Mouse (Mus musculus) G1E-ER4 (cell line): ENCODE measurements around the gene Trio. TPM values are rescaled to one million over a fixed set of nuclear protein-coding genes. Genes with fewer than 3 reads are reported as not detected.

Experiments
- GATA1 ChIP-seq: IDR thresholded peaks from one replicate; pipeline ENCODE4 v1.8.0; 2012; ENCODE audit warnings: low read length, inconsistent platforms
- polyA plus RNA-seq: library from polyadenylated mRNA; stranded (reverse); fragments of >175 nt; gene quantifications from 2 replicates; pipeline ENCODE4 v1.2.3, GENCODE M21; 2012

Trio gene
- polyA plus RNA-seq, 1 experiment = not detected

DNA sequence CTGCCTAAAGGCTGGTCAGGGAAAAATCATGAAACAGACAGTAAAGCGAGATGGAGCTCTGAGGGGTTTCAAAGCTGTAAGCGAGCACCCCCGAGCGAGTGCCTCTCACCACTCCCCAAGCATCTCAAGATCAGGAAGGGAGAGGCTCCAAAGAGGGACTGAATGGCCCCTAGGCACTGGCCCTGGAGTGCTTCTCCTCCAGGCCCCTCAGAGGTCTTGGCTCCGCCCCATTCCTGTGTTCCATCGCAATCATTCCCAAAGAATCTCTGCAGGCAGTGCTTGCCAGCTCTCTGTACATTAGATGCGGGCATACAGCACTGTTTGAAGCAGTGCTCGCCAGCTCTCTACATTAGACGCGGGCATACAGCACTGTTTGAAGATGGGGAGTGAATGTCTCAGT is 219.4 kb downstream of the Trio start:
- TF ChIP-seq GATA1 = no peak

DNA sequence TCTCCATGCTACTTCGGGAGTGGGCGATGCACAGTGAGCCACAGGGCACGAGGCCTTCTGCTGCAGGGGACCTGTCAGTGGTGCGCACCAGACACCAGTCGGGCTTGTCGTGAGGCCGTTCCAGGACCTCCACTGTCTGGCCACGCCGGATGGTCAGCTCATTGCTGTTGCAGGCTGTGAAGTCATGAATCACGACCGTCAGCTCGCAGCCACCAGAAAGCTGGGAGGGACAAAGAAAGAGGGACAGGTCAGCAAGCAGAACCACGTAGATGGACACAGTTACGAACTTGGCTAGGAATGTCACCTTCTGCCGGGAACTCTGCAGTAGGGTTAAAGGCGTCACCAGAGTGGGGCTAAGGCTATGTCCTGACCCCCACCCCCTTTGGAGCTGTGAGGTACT is 220.0 kb downstream of the Trio start:
- TF ChIP-seq GATA1 = no peak

DNA sequence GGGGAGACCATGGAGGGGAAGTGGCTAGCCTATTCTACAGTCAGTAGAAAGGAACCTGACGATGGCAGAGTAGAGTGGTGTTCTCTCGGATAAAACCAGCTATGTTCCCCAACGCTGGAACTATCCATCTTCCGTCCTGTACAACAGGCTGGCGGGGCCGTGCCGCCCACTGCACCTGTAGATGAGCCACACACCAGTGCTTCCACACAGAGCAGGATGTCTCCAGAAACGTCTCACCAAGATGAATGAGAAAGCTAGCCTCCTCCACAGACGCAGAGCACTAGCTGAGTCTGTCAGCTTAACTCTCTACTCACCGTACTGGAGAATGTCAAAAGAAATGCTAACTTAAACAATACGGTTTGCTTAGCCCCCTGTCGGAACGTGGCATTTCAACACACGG is 221.2 kb downstream of the Trio start:
- TF ChIP-seq GATA1 = no peak

DNA sequence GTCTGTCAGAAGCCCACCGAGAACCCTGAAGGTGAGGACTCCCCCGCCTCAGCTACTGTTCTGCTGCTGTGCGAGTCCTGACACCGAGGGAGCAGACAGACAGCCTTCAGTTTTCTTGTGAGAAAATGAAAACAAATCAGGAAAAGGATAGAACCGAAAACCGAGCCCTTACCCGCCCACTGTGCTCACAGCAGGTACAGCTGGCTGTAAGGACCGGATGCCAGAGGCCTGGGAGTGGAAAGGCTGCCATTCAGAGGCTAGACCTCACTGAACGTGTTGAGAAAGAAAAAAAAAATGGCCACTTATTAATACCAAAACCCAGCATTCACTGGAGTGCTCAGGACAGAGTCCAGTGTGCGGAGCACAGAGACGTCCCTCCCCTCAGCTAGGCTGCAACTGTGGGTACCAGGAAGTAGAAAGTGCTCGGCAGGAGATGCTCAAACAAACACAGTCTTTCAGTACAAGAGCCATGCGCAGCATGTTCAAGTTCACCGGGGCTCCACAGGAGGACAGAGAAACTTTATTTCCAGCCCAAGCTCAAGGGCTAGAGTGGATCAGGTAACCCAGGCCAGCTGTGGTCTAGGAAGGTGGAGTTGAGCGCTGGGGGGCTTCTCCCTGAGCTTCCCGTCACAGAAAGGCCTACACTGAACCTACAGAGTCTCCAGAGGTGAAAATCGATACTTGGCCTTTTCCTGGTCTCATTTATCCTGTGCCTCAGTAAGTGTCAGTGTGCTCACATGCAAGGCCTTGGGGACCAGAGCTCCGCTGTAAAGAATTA is 221.9 kb downstream of the Trio start:
- TF ChIP-seq GATA1 = no peak

DNA sequence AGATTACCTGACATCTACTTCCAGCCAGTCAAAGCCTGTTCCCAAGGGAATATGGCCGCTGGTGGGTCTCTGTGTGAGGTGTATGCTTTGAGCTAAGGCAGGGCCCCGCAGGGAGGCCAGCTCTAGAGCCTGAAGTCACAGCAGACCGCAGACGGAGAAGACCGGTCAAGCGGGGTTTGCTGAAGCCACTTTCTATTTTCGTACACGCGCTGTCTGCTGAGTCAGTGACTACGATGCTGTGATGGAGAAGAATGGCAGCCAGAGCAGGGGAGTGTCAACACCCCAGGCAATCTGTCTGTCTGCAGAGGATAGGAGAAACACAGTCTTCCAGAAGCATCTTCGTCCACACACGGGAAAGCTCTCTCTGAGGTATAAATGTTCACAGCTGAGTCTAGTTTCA is 223.4 kb downstream of the Trio start:
- no peak for TF ChIP-seq GATA1

DNA sequence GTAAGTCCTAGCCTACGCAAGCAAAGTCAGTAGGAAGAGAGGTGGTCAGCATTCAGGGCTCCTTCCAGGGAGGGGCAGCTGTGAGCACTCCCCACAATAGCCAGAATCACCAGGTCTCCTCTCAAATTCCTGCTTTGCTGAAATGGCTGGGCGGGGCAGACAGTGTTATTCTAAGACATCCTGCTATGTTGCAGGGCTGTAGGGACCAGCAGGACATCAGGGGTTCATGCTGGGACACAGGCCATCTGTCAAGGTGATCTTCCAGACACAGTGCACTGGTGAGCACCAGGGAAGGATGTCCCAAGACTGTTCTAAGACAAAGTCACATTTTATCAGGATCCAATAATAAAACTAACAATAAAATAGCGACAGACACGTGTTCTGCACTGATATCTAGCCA is 224.5 kb downstream of the Trio start:
- no peak for TF ChIP-seq GATA1

DNA sequence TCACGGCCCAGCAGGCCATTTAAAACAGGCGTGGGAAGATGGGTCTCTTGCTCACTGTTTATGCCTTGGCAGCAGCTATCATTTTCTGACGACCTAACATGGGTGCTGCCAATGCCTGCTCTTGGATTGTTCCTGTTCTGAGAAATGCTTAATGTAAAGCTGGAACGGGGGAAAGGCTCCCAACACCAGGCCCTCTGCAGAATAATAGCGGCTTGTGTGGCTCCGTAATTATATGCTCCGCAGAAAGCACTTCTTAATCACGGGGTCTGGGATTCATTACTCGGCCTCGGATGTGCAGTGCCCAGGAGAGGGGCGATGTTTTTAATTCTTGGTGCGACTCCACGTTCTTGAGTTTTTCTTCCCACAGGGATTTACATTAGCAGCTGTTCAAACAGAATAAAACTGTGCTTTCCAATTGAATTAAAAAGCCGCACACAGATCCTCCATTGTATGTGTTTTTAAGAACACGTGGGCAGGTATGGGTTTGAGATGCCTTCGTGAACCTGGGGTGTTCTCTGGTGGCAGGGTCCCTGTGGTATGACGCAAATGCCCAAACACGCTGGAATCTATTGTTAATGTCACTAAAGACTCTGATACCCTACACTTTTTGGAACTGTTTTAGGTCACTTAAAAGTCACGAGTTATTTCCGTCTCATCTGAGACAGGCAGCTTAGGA is 228.0 kb downstream of the Trio start:
- no peak for TF ChIP-seq GATA1

DNA sequence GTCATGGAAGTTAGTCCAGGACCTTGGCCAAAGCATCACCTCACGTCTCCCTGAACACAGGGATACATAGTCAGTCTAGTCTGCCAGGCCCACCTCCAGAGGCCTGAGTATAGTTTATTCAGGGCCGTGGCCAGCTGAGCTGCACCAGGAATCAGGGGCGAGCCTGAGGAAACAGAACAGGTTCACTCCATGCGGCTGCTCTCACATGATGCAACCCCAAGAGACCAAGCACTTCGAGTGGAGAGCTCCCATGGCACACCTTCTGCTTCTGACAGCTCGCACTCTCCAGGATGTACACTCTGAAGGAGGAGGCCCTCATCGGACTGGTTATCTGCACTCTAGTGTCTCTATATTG is 228.8 kb downstream of the Trio start:
- TF ChIP-seq GATA1 = no peak

DNA sequence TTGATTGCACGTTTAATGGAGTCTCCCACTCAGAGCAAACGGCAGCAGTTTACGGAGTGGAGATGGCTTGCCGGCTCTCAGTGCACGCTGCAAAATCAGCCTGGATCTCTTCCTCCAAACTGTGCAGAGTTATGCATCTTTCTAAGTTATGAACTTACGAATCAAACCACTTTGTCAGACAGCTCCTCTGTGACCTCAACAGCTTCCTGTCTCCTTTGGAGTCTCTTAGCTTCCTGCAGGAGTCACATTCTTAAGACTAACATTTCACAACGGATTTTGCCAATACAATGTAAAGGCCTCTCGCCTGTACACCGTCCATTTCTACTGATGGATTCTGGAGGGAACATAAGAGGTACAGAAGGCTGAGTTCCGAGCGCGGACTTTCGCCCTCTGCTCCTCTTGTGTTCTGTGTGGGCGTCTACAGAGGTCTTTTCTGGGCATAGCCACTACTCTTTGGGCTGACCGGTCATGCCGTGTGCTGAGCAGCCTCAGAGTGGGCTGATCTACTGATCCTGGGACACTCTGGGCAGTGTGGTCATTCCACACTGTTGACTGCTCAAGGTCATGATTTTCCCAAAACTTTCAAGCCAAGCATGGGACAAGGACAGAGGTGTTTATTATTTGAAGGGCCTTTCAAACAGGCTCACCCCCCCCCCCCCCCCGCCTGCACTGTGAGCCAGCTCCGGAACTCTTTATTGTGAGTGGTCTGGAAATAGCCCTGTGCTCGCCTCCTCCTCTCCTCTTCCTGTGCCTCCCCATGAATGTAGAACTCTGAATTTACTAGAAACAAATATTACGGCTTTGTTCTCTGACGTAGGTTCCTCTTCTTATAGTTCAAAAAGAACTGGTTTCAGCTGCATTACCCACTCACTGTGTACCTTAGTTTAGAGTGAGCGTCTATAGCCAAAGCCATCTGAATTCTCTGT is 229.4 kb downstream of the Trio start:
- TF ChIP-seq GATA1 = no peak

DNA sequence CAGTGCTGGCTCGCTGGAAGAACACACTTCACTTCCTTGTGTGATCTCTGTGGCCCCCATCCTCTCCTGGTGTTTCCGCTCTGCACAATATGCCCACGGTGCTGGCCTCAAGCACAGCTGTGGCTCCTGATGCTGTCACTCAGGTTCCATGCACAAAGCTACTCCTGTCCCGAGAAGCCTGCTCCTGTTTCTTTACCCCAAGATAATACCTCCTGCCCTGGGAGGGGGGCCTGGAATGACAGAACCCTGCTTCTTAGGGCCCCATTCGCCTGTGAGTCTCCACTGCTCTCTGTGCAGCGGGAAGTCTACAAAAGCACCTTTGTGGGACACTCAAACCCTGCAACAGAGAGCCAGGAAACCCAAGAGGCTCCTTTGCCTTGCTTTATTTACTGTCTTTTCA is 232.4 kb downstream of the Trio start:
- no peak for TF ChIP-seq GATA1

DNA sequence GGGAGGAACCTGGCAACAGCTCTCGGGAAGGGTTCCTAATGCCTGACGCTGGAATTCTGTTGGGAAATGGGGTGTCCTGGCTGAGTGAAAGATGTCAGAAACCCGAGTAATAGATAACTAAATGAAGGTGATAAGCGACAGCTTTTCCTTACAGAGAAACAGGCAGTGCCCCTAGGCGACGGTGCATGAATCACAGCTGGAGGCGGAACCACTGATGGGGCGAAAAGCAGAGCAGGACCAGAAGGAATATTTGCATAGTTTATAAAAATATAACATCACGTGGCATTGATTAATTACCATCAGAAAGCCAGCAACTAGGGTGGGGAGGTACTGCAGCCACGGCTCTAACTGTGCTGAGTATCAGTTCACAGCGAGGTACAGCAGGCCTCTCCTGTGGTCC is 233.2 kb downstream of the Trio start:
- no peak for TF ChIP-seq GATA1

DNA sequence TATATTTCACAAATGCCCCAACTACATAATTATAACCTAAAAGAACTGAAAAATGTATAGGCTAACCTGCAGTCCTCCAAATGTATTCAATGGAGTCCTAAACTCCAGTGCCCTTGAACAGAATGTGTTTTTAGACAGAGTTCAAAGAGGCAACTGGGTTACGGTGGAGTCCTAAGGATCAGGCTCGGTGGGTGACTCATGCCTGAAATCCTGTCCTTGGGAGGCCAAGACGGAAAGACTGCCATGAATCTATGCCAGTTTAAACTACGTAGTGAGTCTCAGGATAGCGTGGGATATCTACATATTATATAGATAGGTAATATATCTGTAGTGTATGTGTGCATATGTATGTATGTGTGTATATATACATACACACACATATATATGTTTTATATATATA is 234.5 kb downstream of the Trio start:
- TF ChIP-seq GATA1 = no peak

DNA sequence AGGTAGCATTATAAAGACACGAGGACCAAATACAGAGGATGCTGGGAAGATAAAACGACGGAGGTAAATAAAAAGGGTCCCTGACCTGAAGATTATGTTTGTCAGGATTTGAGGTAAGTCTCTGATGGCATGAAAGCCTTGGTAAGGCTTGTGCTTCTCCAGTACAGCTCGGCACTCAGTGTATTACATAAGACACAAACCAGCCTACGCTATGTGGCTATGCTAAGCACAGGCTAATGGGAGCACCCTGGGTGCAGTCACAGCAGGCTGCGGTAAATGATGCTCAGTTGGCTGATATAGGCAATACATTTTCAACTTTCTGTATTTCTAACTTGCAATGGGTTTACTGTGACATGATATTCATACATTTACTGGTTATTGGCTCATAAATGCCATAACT is 234.9 kb downstream of the Trio start:
- no peak for TF ChIP-seq GATA1

DNA sequence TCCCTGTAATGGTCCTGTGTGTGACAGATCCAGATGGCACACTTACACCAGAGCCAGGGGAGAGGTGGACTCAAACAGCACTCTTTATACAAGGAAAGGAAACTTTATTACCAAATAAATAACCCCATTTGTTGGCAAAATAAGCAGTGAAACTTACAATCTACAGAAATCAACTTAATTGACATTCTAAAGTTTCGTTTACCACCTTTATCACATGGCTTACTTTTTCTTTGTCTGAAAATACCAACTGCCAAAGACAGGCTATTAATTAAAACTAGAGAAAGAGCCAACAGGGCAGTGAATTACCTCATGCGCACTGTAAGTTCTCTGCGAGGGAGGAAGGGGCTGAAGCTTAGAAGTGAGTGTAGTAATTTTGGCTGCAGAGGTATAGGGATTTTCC is 236.3 kb downstream of the Trio start:
- TF ChIP-seq GATA1 = no peak

DNA sequence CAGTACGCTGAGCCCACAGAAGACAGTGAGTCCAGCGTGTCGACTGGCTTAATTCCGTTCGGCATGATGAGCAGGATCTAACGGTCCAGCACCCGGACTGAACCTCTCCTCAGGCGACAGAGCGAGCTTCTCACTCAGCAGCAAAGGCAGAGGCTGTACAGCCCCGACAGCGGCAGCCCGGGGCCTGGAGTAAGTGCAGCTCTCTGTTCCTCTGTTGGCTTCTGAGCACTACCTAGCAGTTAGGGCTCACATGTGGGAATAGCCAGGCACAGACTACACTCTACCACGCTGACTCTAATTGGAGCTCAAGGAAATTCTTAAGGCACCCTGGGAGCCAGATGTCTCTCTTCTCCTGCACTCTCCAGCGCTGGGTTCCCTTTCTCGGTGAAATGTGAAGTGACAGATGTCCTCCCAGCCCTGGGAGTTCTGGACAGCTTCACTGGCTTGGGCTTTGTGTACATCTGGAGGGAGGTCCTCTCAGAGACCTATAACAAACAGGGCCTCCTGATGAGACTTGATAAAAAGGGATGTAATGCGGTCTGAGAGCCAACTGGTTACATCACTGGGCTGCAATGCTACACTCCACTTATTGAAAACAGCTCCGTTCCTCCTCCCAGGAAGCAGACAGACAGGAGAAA is 237.4 kb downstream of the Trio start:
- TF ChIP-seq GATA1 = no peak

DNA sequence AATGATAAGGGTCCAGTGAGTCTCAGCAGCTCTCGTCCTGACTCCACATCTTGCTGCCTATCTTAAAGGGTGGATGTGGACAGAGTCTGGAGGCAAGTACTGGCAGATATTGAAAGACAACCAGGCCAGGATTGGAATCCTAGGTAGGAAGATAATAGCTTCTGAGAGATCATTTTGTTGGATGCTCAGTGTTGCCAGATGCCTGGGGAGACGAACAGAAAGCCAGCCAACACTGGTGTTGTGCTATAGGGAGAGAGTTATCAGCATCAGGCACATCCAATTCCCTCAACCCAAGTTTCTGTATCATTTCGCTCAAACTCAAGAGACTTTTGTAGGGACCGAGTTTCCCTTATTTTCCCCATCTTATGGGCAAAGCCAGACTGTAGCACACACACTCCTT is 238.5 kb downstream of the Trio start:
- TF ChIP-seq GATA1 = no peak
